Mouse (Mus musculus) bone marrow macrophage, adult 2 months (primary cell): ENCODE data around the gene Chrna5.
A peak's percentile ranks its signal among the peaks of the same experiment; 100 is the strongest.

ENCODE experiments used
- CTCF ChIP-seq: IDR thresholded peaks from 2 replicates; pipeline ENCODE4 v1.5.1; 2012; ENCODE audit warnings: low read depth, mild to moderate bottlenecking, low read length, moderate library complexity
- POLR2A ChIP-seq: IDR thresholded peaks from 2 replicates; pipeline ENCODE4 v1.6.1; 2012; ENCODE audit warnings: mild to moderate bottlenecking, low read depth, low read length, borderline replicate concordance

DNA sequence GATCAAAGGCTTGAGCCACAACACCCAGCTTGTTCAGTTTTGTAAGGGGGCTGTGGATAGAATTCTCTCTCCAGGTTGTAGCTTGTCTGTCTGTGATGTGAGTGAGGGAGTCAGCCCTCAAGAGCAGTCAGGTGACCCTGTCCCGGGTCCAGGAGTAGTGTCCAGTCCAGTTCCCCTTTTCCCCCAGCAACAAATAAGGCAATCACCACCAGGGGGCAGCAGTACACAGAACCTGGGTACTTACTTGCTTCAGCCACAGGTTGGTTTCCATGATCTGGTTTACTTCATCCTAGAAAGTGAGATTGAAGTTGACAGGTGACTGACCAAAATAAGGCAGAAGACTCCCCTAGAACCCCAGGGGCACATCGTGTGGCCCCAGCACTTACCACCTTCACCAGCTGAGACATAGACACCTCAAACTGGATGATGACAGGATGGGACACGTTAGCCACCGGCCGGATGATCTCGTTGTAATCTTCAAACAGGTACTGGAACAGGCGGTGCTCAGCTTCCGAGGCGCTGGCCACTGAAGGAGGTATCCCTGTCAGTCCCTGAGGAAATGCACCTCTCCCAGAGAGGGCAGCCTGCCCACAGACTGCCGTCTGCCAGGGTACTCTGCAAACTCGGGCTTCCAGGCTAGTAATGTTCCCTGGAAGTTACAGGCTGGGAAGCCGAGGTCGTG is 43.4 kb downstream of the Chrna5 start:
- TF ChIP-seq CTCF: peak; percentile 71
- no peak for TF ChIP-seq POLR2A
